Mouse (Mus musculus) ES-Bruce4 (cell line): ENCODE data around the gene Mrtfb.

Experiments used
- CTCF ChIP-seq: IDR thresholded peaks from one replicate; pipeline ENCODE4 v1.8.1; 2011; ENCODE audit warnings: low read depth, low read length
- EP300 ChIP-seq: IDR thresholded peaks from 2 replicates; pipeline ENCODE4 v1.6.1; 2011; ENCODE audit warnings: low read depth, low read length; ENCODE audit not compliant: insufficient read depth
- POLR2A ChIP-seq: IDR thresholded peaks from one replicate; pipeline ENCODE4 v1.8.1; 2011; ENCODE audit warnings: low read length; ENCODE audit not compliant: insufficient read depth

DNA sequence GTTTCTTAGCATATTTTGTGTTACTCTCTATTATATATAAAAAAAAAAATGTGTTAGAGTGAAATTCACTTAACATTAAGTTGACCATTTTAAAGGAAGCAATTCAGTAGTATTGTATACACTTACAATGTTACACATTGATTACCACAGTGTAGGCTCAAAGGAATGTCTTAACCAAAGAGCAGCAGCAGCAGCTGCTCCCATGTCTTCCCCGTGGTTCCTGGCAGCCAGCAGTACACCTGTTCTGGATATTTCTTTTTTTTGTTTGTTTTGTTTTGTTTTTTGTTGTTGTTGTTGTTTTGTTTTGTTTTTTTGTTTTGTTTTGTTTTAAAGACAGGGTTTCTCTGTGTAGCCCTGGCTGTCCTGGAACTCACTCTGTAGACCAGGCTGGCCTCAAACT lies 112.4 kb downstream of the Mrtfb start:
- no peak for TF ChIP-seq EP300
- TF ChIP-seq POLR2A = no peak
- no peak for TF ChIP-seq CTCF
